Mouse (Mus musculus) brain, embryonic 14.5 days (tissue): Measurements from ENCODE around the gene Leng9.

Source experiments
- CTCF ChIP-seq: fragments of 200-500 bp; IDR thresholded peaks from 2 replicates; pipeline ENCODE4 v1.5.1; 2012; ENCODE audit warnings: inconsistent platforms, mild to moderate bottlenecking, moderate library complexity, borderline replicate concordance; ENCODE audit not compliant: insufficient read depth, insufficient read length; ENCODE audit errors: extremely low read depth
- POLR2A ChIP-seq: fragments of 200-500 bp; IDR thresholded peaks from 2 replicates; pipeline ENCODE4 v1.6.1; 2012; ENCODE audit warnings: mild to moderate bottlenecking, inconsistent platforms, borderline replicate concordance; ENCODE audit not compliant: poor library complexity, insufficient read depth, insufficient read length, severe bottlenecking; ENCODE audit errors: extremely low read depth

- no peak for TF ChIP-seq POLR2A
- no peak for TF ChIP-seq CTCF
Observed at GRCm38 (mm10) chr7:4098832-4099231, 51.3 kb downstream of the Leng9 start.
